Comparison of ENCODE assay signal across 17 mouse cellular contexts in genomic region chr1:126700063-126700977, GRCm38 (mm10).
DNase-seq lines count a peak whose midpoint lies in the region; ATAC-seq lines count a peak whose summit lies in the region.
"Had no signal": no experiment of that assay in that cellular context is flagged by ENCODE, and none has a peak within 500 bp of the region (broad histone marks: within the 10 kb centered on the region; RNA-seq: fewer than 3 reads in every experiment).

No protein-coding gene starts in this region.

- H3K27me3 ChIP-seq in hindbrain, embryonic 12.5 days = no peaks in the 10 kb centered on the region
- H3K27me3 ChIP-seq in midbrain, embryonic 15.5 days (replicated peaks) = no peaks in the 10 kb centered on the region
- H3K27me3 ChIP-seq: heart, embryonic 12.5 days; liver, embryonic 13.5 days; megakaryocyte, embryonic 14.5 days had no signal

- H3K4me1 ChIP-seq in hindbrain, embryonic 12.5 days = peaks cover 5% of the 10 kb centered on the region; the same call in 1 of the 2 replicates
- H3K4me1 ChIP-seq in midbrain, embryonic 15.5 days = peaks cover 7% of the 10 kb centered on the region
- H3K4me1 ChIP-seq: heart, embryonic 12.5 days; liver, embryonic 13.5 days; megakaryocyte, embryonic 14.5 days had no signal

- no peak overlapping the region; the same call in 1 of the 2 replicates for H3K4me2 ChIP-seq in hindbrain, embryonic 12.5 days (replicated peaks)
- H3K4me2 ChIP-seq in midbrain, embryonic 15.5 days = 0 out of 2 replicates have a peak overlapping the region, but pooled peaks have one; percentile 3
- H3K4me2 ChIP-seq: heart, embryonic 12.5 days; liver, embryonic 13.5 days had no signal

- WGBS in hindbrain, embryonic 12.5 days = 42% methylated on average over 8 of the region's 8 CpGs
- WGBS in midbrain, embryonic 15.5 days = 23% methylated on average over 8 of the region's 8 CpGs

- no peak overlapping the region for H3K9ac ChIP-seq in hindbrain, embryonic 12.5 days
- no peak overlapping the region for H3K9ac ChIP-seq in midbrain, embryonic 15.5 days
- H3K9ac ChIP-seq: heart, embryonic 12.5 days; liver, embryonic 13.5 days had no signal

- H3K27ac ChIP-seq in hindbrain, embryonic 12.5 days = peak overlapping the region; percentile 66
- peak overlapping the region; percentile 46 for H3K27ac ChIP-seq in midbrain, embryonic 15.5 days
- H3K27ac ChIP-seq: liver, embryonic 13.5 days had no signal

- peak; percentile 79 for ATAC-seq in hindbrain, embryonic 12.5 days (ENCODE audit: low FRiP score)
- 0 out of 2 replicates have a peak, but pooled peaks have one; percentile 60 for ATAC-seq in midbrain, embryonic 15.5 days (replicated peaks)
- ATAC-seq: lung, postnatal 0 days had no signal

- no peaks in the 10 kb centered on the region for H3K36me3 ChIP-seq in hindbrain, embryonic 12.5 days
- no peaks in the 10 kb centered on the region for H3K36me3 ChIP-seq in midbrain, embryonic 15.5 days (replicated peaks)
- H3K36me3 ChIP-seq: heart, embryonic 12.5 days; liver, embryonic 13.5 days had no signal

- H3K4me3 ChIP-seq in hindbrain, embryonic 12.5 days = no peak overlapping the region
- H3K4me3 ChIP-seq in midbrain, embryonic 15.5 days = no peak overlapping the region
- H3K4me3 ChIP-seq: heart, embryonic 12.5 days; liver, embryonic 13.5 days; megakaryocyte, embryonic 14.5 days had no signal

- peak; percentile 9 for DNase-seq in Muller cell, postnatal 12 days (ENCODE audit: inconsistent ontology term)
- peak; percentile 11 for DNase-seq in brain, adult 2 months (ENCODE audit: low read depth, low spot score)
- no peak for DNase-seq in testis, postnatal 14 days (ENCODE audit: low spot score)
- no peak for DNase-seq in adrenal gland, postnatal 14 days
- no peak for DNase-seq in embryo, embryonic 9.5 days (ENCODE audit: extremely low spot score)
- DNase-seq: cerebellum, adult 9-10 months; gastrocnemius, postnatal 14 days; kidney, adult 2 months; kidney, postnatal 4 days; liver, embryonic 13.5 days; right cerebral cortex, postnatal 14 days; thymus, adult 18-20 months had no signal

- H3K9me3 ChIP-seq in hindbrain, embryonic 12.5 days (replicated peaks) = no peaks in the 10 kb centered on the region
- no peaks in the 10 kb centered on the region for H3K9me3 ChIP-seq in midbrain, embryonic 15.5 days
- H3K9me3 ChIP-seq: heart, embryonic 12.5 days; liver, embryonic 13.5 days; megakaryocyte, embryonic 14.5 days had no signal

Comparison
In these comparisons a context has a peak if more than half of its experiments do, and no peak if none do; other contexts are left out.
1. DNase-seq: peak in Muller cell, postnatal 12 days (single experiment) and brain, adult 2 months (single experiment); none in testis, postnatal 14 days (single experiment), adrenal gland, postnatal 14 days (single experiment) and embryo, embryonic 9.5 days (single experiment).